Mouse (Mus musculus): ENCODE data around the gene Lrrc73. TPM values are rescaled to one million over a fixed set of nuclear protein-coding genes. Genes with fewer than 3 reads are reported as not detected.

Lrrc73 gene
- total and polyA plus RNA-seq, 3 experiments, result 0.21 to 0.70 (median 0.34) TPM

DNA sequence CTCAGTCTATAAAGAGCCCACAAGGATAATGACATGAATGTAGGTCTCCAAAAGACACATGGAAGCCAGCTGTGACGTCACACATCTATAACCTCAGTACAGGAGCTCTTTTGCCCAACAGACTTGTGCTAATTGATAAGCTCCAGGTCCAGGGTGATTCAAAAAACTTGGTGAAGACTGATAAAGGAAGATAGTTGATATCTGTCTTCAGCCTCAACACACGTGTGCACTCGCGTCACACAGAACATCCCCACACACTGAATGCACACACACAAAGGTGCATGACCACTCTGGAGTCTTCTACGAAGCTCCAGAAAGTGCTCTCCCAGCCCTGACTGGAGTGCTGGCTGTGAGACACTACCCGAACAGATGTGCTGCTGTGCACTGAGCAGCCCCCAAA, 16.3 kb upstream of the Lrrc73 start:
- intact Hi-C loops (cut with DNase I), result no loop called here
- DNase-seq, result no peak
- no peaks in the 10 kb centered on the region for H3K79me2 ChIP-seq (replicated peaks; ENCODE audit: control insufficient read depth, insufficient read depth, low read length)
- no peak overlapping the region for H3K27ac ChIP-seq
- H3K4me3 ChIP-seq, result no peak overlapping the region
- no peaks in the 10 kb centered on the region for H3K27me3 ChIP-seq (ENCODE audit: control insufficient read depth, insufficient read depth, low read length)
- no peaks in the 10 kb centered on the region for H3K36me3 ChIP-seq (ENCODE audit: control insufficient read depth, insufficient read depth, low read length)
- H3K4me1 ChIP-seq (ENCODE audit: control insufficient read depth, insufficient read depth, low read length), result no peaks in the 10 kb centered on the region
- no peak for TF ChIP-seq CTCF (IDR thresholded peaks at IDR 0.05)
- TF ChIP-seq POLR2A (IDR thresholded peaks at IDR 0.05; ENCODE audit: insufficient read depth, low read depth, low read length), result no peak
- 83% methylated on average over 6 of the region's 6 CpGs for WGBS
- H3K9ac ChIP-seq (ENCODE audit: low read depth, low read length), result no peak overlapping the region

DNA sequence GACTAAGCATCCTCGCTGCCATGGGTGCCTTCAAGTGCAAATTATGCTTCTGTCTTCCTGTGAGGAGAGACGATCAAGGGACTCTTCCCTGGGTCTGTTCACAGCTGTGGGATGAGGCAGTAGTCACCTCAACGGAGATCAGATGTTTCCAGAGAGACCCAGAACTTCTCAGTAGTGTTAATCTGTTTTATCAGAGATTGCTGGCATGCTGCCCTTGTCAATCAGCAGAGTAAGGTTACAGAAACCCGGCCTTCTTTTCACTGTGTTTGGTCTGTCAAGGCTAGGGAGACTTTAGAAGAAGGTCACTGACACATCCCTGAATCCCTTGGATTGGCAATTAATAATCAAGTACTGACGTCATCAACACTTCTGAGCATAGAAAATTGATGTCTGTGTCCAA, 15.9 kb upstream of the Lrrc73 start:
- WGBS, result 67% methylated on average over 5 of the region's 5 CpGs
- no peak overlapping the region for H3K27ac ChIP-seq
- DNase-seq, result no peak
- no peaks in the 10 kb centered on the region for H3K79me2 ChIP-seq (replicated peaks; ENCODE audit: control insufficient read depth, insufficient read depth, low read length)
- H3K9ac ChIP-seq (ENCODE audit: low read depth, low read length), result no peak overlapping the region
- intact Hi-C loops (cut with DNase I), result no loop called here
- TF ChIP-seq EP300 (IDR thresholded peaks at IDR 0.05; ENCODE audit: insufficient read depth, low read depth, low read length), result no peak
- TF ChIP-seq CTCF (IDR thresholded peaks at IDR 0.05), result no peak
- TF ChIP-seq POLR2A (IDR thresholded peaks at IDR 0.05; ENCODE audit: insufficient read depth, low read depth, low read length), result no peak
- no peaks in the 10 kb centered on the region for H3K27me3 ChIP-seq (ENCODE audit: control insufficient read depth, insufficient read depth, low read length)
- no peaks in the 10 kb centered on the region for H3K4me1 ChIP-seq (ENCODE audit: control insufficient read depth, insufficient read depth, low read length)
- no peak overlapping the region for H3K4me3 ChIP-seq
- H3K36me3 ChIP-seq (ENCODE audit: control insufficient read depth, insufficient read depth, low read length), result no peaks in the 10 kb centered on the region

DNA sequence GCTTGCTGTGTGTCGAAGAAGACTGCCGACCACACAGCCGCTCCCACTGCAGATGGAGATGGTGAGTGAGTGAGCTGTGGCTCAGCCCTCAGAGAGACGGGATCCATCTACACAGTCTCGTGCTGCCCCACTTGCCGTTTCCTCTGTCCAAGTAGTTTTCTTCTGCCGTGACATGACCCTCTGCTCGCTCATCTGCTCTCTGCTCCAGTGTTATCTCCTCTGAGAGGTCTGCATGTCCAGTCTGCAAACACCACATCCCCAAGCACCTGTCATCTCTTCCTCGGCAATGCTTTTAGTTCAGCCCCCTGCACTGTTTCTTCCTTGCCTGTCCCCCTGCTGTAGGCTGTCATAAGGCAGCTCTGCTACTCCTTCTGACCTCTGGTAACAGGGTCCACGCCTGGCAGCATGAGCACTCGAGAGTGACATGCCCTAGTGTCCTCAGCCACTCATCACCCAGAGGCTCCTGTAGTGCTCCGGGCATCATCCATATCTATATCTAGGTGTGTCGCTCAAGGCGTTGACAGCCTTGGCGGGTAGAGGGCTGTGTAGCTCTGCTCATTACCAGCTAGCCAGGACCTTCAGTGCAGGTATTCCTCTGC, 13.7 kb upstream of the Lrrc73 start:
- no peak overlapping the region for H3K9ac ChIP-seq (ENCODE audit: low read depth, low read length)
- no peaks in the 10 kb centered on the region for H3K4me1 ChIP-seq (ENCODE audit: control insufficient read depth, insufficient read depth, low read length)
- no peaks in the 10 kb centered on the region for H3K36me3 ChIP-seq (ENCODE audit: control insufficient read depth, insufficient read depth, low read length)
- intact Hi-C loops (cut with DNase I), result no loop called here
- WGBS, result 71% methylated on average over 15 of the region's 15 CpGs
- H3K27me3 ChIP-seq (ENCODE audit: control insufficient read depth, insufficient read depth, low read length), result no peaks in the 10 kb centered on the region
- no peaks in the 10 kb centered on the region for H3K79me2 ChIP-seq (replicated peaks; ENCODE audit: control insufficient read depth, insufficient read depth, low read length)
- TF ChIP-seq EP300 (IDR thresholded peaks at IDR 0.05; ENCODE audit: insufficient read depth, low read depth, low read length) (no peak), POLR2A (IDR thresholded peaks at IDR 0.05; ENCODE audit: insufficient read depth, low read depth, low read length) (no peak), CTCF (IDR thresholded peaks at IDR 0.05) (no peak)
- no peak overlapping the region for H3K27ac ChIP-seq
- no peak for DNase-seq
- no peak overlapping the region for H3K4me3 ChIP-seq

DNA sequence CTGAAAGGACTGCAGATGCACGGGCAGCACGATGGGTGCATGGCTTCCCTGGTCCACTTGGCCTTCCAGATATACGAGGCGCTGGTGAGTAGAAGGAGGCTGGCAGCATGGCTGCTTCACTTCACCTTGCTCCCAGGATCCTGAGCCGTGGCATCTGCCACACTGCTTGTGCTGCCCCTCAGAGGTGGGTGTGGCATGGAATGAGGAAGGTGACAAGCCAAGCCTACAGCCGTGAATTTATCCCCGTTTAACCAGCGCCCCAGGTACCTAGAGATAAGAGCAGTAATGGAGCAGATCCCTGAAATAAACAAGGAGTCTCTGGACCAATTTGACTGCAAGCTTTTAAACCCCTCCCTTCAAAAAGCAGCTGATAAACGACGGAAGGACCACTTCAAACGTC, 11.9 kb upstream of the Lrrc73 start:
- no peak overlapping the region for H3K4me3 ChIP-seq
- intact Hi-C loops (cut with DNase I), result no loop called here
- no peaks in the 10 kb centered on the region for H3K4me1 ChIP-seq (ENCODE audit: control insufficient read depth, insufficient read depth, low read length)
- no peaks in the 10 kb centered on the region for H3K79me2 ChIP-seq (replicated peaks; ENCODE audit: control insufficient read depth, insufficient read depth, low read length)
- H3K27ac ChIP-seq, result no peak overlapping the region
- H3K36me3 ChIP-seq (ENCODE audit: control insufficient read depth, insufficient read depth, low read length), result no peaks in the 10 kb centered on the region
- H3K9ac ChIP-seq (ENCODE audit: low read depth, low read length), result no peak overlapping the region
- no peak for DNase-seq
- no peak for TF ChIP-seq EP300 (IDR thresholded peaks at IDR 0.05; ENCODE audit: insufficient read depth, low read depth, low read length)
- no peak for TF ChIP-seq POLR2A (IDR thresholded peaks at IDR 0.05; ENCODE audit: insufficient read depth, low read depth, low read length)
- no peak for TF ChIP-seq CTCF (IDR thresholded peaks at IDR 0.05)
- H3K27me3 ChIP-seq (ENCODE audit: control insufficient read depth, insufficient read depth, low read length), result no peaks in the 10 kb centered on the region
- 75% methylated on average over 11 of the region's 11 CpGs for WGBS

DNA sequence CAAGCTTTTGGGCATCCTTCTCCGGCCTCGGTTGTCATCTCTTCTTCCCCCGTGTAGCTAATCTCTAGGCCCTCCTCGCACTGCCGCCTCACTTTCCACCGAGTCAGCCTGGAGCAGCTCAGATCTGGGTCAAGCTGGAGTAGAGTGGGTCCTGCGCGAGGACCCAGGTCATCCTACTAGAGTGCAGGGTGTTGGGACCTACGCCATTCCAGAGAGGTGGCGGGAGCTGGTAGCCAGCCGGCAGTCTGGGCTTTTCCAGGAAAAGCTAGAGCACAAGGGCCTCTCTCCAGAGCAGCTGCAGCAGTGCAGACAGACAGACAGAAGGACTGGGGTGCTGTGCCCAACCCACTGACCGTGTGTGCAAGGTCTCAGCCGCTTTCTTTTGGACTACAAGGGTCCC, 11.1 kb upstream of the Lrrc73 start:
- TF ChIP-seq EP300 (IDR thresholded peaks at IDR 0.05; ENCODE audit: insufficient read depth, low read depth, low read length) (no peak), POLR2A (IDR thresholded peaks at IDR 0.05; ENCODE audit: insufficient read depth, low read depth, low read length) (no peak), CTCF (IDR thresholded peaks at IDR 0.05) (no peak)
- intact Hi-C loops (cut with DNase I), result no loop called here
- WGBS, result 85% methylated on average over 13 of the region's 13 CpGs
- no peak for DNase-seq
- H3K36me3 ChIP-seq (ENCODE audit: control insufficient read depth, insufficient read depth, low read length), result peaks cover 2% of the 10 kb centered on the region; the same call in 1 of the 2 replicates
- H3K27me3 ChIP-seq (ENCODE audit: control insufficient read depth, insufficient read depth, low read length), result no peaks in the 10 kb centered on the region
- no peaks in the 10 kb centered on the region for H3K79me2 ChIP-seq (replicated peaks; ENCODE audit: control insufficient read depth, insufficient read depth, low read length)
- peaks cover 1% of the 10 kb centered on the region; the same call in 1 of the 2 replicates for H3K4me1 ChIP-seq (ENCODE audit: control insufficient read depth, insufficient read depth, low read length)
- H3K4me3 ChIP-seq, result no peak overlapping the region
- H3K9ac ChIP-seq (ENCODE audit: low read depth, low read length), result no peak overlapping the region
- H3K27ac ChIP-seq, result no peak overlapping the region

DNA sequence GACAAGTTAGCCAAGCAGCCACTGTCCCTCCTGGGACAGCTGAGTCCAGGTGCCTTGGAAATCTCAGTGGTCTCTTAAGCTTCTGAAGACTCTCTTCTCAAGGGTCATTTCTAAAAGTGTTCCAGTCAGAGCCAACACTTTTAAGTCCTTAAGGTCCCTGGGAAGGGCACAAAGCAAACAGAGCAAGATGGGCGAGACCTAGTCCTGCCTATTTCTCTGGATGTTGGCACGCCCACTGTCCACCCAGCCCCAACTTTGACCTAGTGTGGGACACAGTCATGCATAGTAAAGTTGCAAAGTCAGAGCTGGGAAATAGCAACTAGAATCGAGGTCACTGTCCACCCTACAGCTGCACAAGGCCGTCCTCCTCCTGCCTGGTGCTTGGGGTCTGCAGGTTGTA, 10.3 kb upstream of the Lrrc73 start:
- 85% methylated on average over 4 of the region's 4 CpGs for WGBS
- Histone ChIP-seq H3K4me3 (no peak overlapping the region), H3K27ac (no peak overlapping the region), H3K79me2 (replicated peaks; ENCODE audit: control insufficient read depth, insufficient read depth, low read length) (peaks cover 2% of the 10 kb centered on the region; the same call in 1 of the 2 replicates), H3K36me3 (ENCODE audit: control insufficient read depth, insufficient read depth, low read length) (peaks cover 2% of the 10 kb centered on the region; the same call in 1 of the 2 replicates), H3K27me3 (ENCODE audit: control insufficient read depth, insufficient read depth, low read length) (no peaks in the 10 kb centered on the region), H3K9ac (ENCODE audit: low read depth, low read length) (no peak overlapping the region), H3K4me1 (ENCODE audit: control insufficient read depth, insufficient read depth, low read length) (peaks cover 1% of the 10 kb centered on the region; the same call in 1 of the 2 replicates)
- DNase-seq, result no peak
- intact Hi-C loops (cut with DNase I), result no loop called here
- TF ChIP-seq EP300 (IDR thresholded peaks at IDR 0.05; ENCODE audit: insufficient read depth, low read depth, low read length) (no peak), POLR2A (IDR thresholded peaks at IDR 0.05; ENCODE audit: insufficient read depth, low read depth, low read length) (no peak), CTCF (IDR thresholded peaks at IDR 0.05) (no peak)
